Mouse (Mus musculus) ES-Bruce4 (cell line): ENCODE data around the gene Scrg1. TPM values are rescaled to one million over a fixed set of nuclear protein-coding genes. Genes with fewer than 3 reads are reported as not detected.

Source experiments
- H3K27ac ChIP-seq: 2 replicates; pipeline ENCODE4 v1.5.1; 2012; ENCODE audit warnings: low read length, inconsistent platforms; ENCODE audit not compliant: insufficient read depth
- H3K27me3 ChIP-seq: 2 replicates; pipeline ENCODE4 v1.6.1; 2012; ENCODE audit warnings: mild to moderate bottlenecking, low read length, inconsistent platforms; ENCODE audit not compliant: control insufficient read depth, poor library complexity, insufficient read depth, severe bottlenecking
- H3K36me3 ChIP-seq: 2 replicates; pipeline ENCODE4 v1.6.1; 2012; ENCODE audit warnings: inconsistent platforms, mild to moderate bottlenecking, low read length, moderate library complexity; ENCODE audit not compliant: control insufficient read depth, poor library complexity, insufficient read depth, severe bottlenecking
- H3K4me1 ChIP-seq: one replicate; pipeline ENCODE4 v1.8.1; 2011; ENCODE audit warnings: low read length; ENCODE audit not compliant: control insufficient read depth, insufficient read depth
- H3K4me3 ChIP-seq: 2 replicates; pipeline ENCODE4 v1.5.1; 2011; ENCODE audit warnings: low read depth, mild to moderate bottlenecking, low read length
- H3K9ac ChIP-seq: 2 replicates; pipeline ENCODE4 v1.6.1; 2012; ENCODE audit warnings: low read depth, mild to moderate bottlenecking, inconsistent platforms; ENCODE audit not compliant: poor library complexity, severe bottlenecking
- H3K9me3 ChIP-seq: replicated peaks from 2 replicates; pipeline ENCODE4 v1.6.1; 2012; ENCODE audit warnings: mild to moderate bottlenecking, low read length, inconsistent platforms; ENCODE audit not compliant: control insufficient read depth, poor library complexity, insufficient read depth, severe bottlenecking
- CTCF ChIP-seq: IDR thresholded peaks from one replicate; pipeline ENCODE4 v1.8.1; 2011; ENCODE audit warnings: low read depth, low read length
- EP300 ChIP-seq: IDR thresholded peaks from 2 replicates; pipeline ENCODE4 v1.6.1; 2011; ENCODE audit warnings: low read depth, low read length; ENCODE audit not compliant: insufficient read depth
- POLR2A ChIP-seq: IDR thresholded peaks from one replicate; pipeline ENCODE4 v1.8.1; 2011; ENCODE audit warnings: low read length; ENCODE audit not compliant: insufficient read depth
- polyA plus RNA-seq: library from polyadenylated mRNA; stranded (reverse); fragments of >200 nt; gene quantifications from 2 replicates; pipeline ENCODE4 v1.2.4, GENCODE M21; 2011; ENCODE audit warnings: low read depth; ENCODE audit not compliant: missing spikeins, insufficient read depth, insufficient read length

Gene Scrg1
- polyA plus RNA-seq, 1 experiment, result not detected

DNA sequence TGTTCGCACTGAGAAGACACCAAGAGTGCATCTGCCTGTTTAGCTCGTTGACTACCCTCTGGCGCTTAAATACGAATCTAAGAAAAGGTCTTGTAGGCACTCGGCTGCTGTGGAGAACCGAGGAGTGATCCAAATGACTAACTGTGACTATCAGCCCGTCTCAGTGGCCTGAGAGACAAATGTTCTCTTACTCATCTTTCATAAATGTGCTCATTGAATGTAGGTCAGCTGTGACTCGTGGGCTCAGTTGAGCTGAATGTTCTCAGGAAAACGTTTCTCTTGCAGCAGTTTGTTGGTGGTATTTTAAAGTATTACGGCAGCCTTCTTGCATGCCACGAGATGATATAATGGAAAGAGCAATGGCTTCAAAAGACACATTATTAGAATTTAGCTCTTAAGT is 24.8 kb upstream of the Scrg1 start:
- Histone ChIP-seq H3K4me3 (no peak overlapping the region), H3K4me1 (no peaks in the 10 kb centered on the region), H3K9ac (no peak overlapping the region), H3K36me3 (no peaks in the 10 kb centered on the region), H3K9me3 (peaks cover 5% of the 10 kb centered on the region), H3K27ac (no peak overlapping the region), H3K27me3 (peaks cover 1% of the 10 kb centered on the region)
- TF ChIP-seq EP300 (no peak), POLR2A (no peak), CTCF (no peak)

DNA sequence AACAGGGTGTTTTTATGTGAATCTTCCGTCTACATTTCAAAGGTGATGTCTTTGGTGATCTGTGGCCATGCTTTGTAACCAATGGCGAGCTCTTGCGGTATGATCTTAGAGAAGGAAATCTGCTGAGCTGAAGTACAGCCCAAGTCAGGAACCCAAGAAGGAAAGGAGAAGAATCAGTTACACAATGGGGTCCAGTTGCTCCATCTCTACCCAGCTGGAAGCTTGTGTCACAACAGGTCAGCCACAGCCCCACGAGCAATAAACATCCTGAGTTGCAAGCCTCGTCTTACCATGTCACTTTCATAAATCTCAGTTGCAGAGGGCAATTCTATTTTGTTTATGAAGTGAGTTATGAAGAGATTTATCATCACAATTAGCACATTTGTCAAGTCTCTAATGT is 22.9 kb upstream of the Scrg1 start:
- Histone ChIP-seq H3K27ac (no peak overlapping the region), H3K9ac (no peak overlapping the region), H3K27me3 (peaks cover 1% of the 10 kb centered on the region), H3K36me3 (no peaks in the 10 kb centered on the region), H3K4me3 (no peak overlapping the region), H3K9me3 (no peaks in the 10 kb centered on the region), H3K4me1 (no peaks in the 10 kb centered on the region)
- TF ChIP-seq EP300, result no peak
- TF ChIP-seq CTCF, result no peak
- no peak for TF ChIP-seq POLR2A

DNA sequence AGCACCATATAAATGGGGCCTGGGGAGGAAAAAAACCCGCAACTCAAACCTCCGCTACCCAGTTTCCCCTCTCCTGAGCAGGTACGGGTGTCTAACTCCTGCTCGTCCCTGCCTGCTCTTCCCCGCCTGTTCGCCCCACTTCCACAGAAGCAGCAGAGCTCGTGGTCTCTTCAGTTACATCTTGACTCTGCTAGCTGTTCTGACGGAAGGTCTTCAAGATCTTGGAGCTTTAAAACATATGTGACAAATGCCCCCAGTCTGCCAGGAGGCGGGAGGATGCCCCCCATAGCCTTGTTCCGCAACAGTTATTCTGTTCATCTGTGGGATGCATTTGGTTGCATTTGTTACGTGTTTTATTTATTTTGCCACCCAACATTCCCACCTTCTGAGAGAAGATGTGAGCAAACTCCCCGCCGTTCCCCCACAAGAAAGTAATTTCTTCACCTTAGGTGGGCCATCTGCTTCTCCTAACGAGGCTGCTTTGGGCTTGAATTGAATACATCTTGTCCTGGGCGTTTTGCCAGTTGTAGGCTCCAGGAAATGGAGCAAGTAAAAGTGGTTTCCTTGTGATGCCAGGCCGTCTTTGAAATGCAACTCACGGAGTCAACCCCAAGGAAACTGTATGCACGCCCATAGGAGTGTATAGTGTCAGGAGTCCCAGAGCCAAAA is 19.8 kb upstream of the Scrg1 start:
- no peaks in the 10 kb centered on the region for H3K36me3 ChIP-seq
- no peak overlapping the region for H3K27ac ChIP-seq
- no peaks in the 10 kb centered on the region for H3K9me3 ChIP-seq
- no peak overlapping the region for H3K9ac ChIP-seq
- H3K4me3 ChIP-seq, result no peak overlapping the region
- peaks cover under 1% of the 10 kb centered on the region for H3K27me3 ChIP-seq
- no peaks in the 10 kb centered on the region for H3K4me1 ChIP-seq
- TF ChIP-seq CTCF (no peak), POLR2A (no peak), EP300 (no peak)

DNA sequence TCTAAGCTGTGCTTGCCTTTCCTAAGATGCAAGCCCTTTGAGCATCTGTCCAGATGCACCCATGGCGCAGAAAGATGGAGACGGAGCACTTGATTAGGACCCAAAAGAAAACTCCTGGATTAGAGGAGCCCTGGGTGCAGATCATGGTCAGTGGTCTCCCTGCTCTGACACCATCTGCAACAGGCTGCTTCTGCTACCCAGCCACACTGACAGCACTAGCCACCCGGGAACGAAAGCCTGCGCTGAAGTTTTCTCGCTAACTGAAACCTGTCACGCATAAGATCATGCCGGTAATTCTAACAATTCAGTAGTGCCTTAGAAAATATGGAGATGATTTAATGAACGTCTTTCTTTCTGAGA is 19.3 kb upstream of the Scrg1 start:
- Histone ChIP-seq H3K9ac (no peak overlapping the region), H3K4me3 (no peak overlapping the region), H3K9me3 (no peaks in the 10 kb centered on the region), H3K27ac (no peak overlapping the region), H3K36me3 (no peaks in the 10 kb centered on the region), H3K4me1 (no peaks in the 10 kb centered on the region), H3K27me3 (no peaks in the 10 kb centered on the region)
- TF ChIP-seq POLR2A (no peak), EP300 (no peak), CTCF (no peak)

DNA sequence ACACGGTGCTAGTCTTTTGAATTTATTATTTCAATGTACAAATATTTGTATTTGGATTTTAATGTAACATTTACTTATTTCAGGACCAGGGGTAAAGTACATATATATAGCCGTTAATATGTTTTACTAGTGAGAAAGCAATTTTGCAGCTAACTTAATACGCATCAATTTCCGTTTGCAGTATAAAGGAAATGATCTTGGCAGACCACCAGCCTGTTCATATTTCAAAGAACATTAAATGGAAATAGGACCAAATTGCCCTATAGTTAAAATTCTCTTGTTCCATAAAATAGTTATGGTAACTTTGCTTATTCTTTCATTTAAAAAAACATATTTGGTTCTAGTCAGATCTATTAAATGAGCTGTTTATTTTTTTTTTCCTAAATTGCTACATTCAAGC is 14.6 kb upstream of the Scrg1 start:
- Histone ChIP-seq H3K9me3 (no peaks in the 10 kb centered on the region; the same call in 1 of the 2 replicates), H3K27me3 (no peaks in the 10 kb centered on the region; the same call in 1 of the 2 replicates), H3K4me1 (no peaks in the 10 kb centered on the region), H3K4me3 (no peak overlapping the region), H3K36me3 (no peaks in the 10 kb centered on the region), H3K27ac (no peak overlapping the region), H3K9ac (no peak overlapping the region)
- TF ChIP-seq CTCF (no peak), POLR2A (no peak), EP300 (no peak)

DNA sequence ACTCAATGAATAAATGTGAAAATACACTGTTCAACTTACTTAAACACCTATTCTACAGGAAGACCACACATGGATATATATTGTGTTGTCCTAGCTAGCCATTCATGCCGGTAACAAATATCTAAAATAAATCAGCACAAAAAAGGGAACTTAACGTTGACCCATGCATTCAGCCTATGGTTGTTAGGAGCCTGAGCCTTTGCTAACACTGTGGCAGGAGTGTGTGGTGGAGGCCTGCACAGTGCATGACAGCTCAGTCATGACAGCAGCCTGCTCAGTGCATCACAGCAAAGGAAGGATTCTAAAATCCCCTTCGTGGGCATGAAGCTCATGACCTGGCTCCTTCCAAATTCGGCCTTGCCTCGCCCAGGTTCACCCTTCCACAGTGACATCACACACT is 14.2 kb upstream of the Scrg1 start:
- Histone ChIP-seq H3K4me1 (no peaks in the 10 kb centered on the region), H3K4me3 (no peak overlapping the region), H3K9ac (no peak overlapping the region), H3K9me3 (no peaks in the 10 kb centered on the region; the same call in 1 of the 2 replicates), H3K27ac (no peak overlapping the region), H3K36me3 (no peaks in the 10 kb centered on the region), H3K27me3 (no peaks in the 10 kb centered on the region; the same call in 1 of the 2 replicates)
- TF ChIP-seq EP300 (no peak), CTCF (no peak), POLR2A (no peak)
